Mouse (Mus musculus) embryonic fibroblast, embryonic 13.5 days (primary cell): ENCODE results near the gene Vipas39.

Source experiments
- CTCF ChIP-seq: IDR thresholded peaks from 2 replicates; pipeline ENCODE4 v1.5.1; 2011; ENCODE audit warnings: mild to moderate bottlenecking, control low read depth, low read length, moderate library complexity, borderline replicate concordance; ENCODE audit not compliant: insufficient read depth
- POLR2A ChIP-seq: IDR thresholded peaks from 2 replicates; pipeline ENCODE4 v1.6.1; 2011; ENCODE audit warnings: low read depth, mild to moderate bottlenecking, control low read depth, low read length, moderate library complexity

DNA sequence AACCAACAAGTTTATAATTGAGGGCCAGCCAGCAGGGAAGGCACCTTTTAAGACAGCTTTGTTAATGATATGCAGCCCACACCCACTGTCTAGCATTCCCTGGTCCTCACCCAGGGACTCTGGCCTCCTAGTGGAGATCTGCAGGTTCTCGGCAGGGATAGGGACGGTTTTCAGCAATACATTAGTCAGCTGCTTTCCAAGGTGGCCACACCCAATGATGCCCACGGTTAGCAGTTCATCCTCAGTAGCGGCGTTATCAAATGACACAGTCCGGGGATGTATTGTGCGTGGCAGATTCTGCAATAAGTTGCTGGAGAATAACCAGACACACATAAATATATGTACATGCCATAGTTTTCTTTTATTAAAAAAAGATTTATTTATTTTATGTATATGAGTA is 39.3 kb downstream of the Vipas39 start:
- TF ChIP-seq CTCF, result no peak
- TF ChIP-seq POLR2A, result no peak
